ENCODE assay signal across 9 mouse cellular contexts in the genomic region with DNA sequence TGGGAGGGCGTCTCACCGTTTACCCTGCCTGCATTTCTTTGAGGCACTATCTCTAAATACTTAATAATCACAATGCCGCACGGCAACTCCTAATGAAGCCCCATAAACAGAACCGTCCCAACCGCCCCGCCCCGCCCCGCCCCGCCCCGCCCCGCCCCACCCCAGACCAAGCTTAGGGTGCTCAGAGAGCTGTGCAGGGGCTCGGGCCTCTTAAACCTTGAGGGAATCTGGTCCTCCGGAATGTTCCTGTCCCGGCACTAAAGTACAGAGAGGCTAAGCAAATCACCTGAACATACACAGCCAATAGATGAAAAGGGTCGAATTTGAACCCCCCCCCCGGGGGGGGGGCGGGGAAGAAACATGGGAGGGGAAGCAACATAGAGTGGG.
DNase-seq lines count a peak whose midpoint lies in the region; ATAC-seq and TF ChIP-seq lines count a peak whose summit lies in the region.
"Had no signal": no experiment of that assay in that cellular context is flagged by ENCODE, and none has a peak within 500 bp of the region (broad histone marks: within the 10 kb centered on the region; RNA-seq: fewer than 3 reads in every experiment).

No protein-coding gene starts in this region.

- H3K27ac ChIP-seq in heart, embryonic 16.5 days (ENCODE audit: low read length) = no peak overlapping the region
- no peak overlapping the region for H3K27ac ChIP-seq in embryonic facial prominence, embryonic 10.5 days (replicated peaks)
- H3K27ac ChIP-seq in forebrain, embryonic 14.5 days (ENCODE audit: low read depth, low read length) = no peak overlapping the region
- no peak overlapping the region for H3K27ac ChIP-seq in limb, embryonic 13.5 days
- H3K27ac ChIP-seq in layer of hippocampus, adult 2 months = no peak overlapping the region

- H3K4me3 ChIP-seq in heart, embryonic 16.5 days (ENCODE audit: low read length) = peak overlapping the region; percentile 38
- H3K4me3 ChIP-seq in embryonic facial prominence, embryonic 10.5 days = peak overlapping the region; percentile 48
- H3K4me3 ChIP-seq in forebrain, embryonic 14.5 days (ENCODE audit: low read depth, low read length) = no peak overlapping the region
- H3K4me3 ChIP-seq in limb, embryonic 13.5 days = 0 out of 2 replicates have a peak overlapping the region, but pooled peaks have one; percentile 14
- no peak overlapping the region; the same call in 1 of the 2 replicates for H3K4me3 ChIP-seq in layer of hippocampus, adult 2 months

- TF ChIP-seq CTCF in layer of hippocampus, adult 2 months (conservative IDR thresholded peaks at IDR 0.05) = no peak

- H3K9me3 ChIP-seq in heart, embryonic 16.5 days (replicated peaks; ENCODE audit: control insufficient read depth, low read length) = no peaks in the 10 kb centered on the region
- H3K9me3 ChIP-seq in embryonic facial prominence, embryonic 10.5 days = no peaks in the 10 kb centered on the region
- H3K9me3 ChIP-seq in forebrain, embryonic 14.5 days (replicated peaks; ENCODE audit: control insufficient read depth, low read length) = no peaks in the 10 kb centered on the region
- H3K9me3 ChIP-seq in limb, embryonic 13.5 days = no peaks in the 10 kb centered on the region

- H3K4me1 ChIP-seq in heart, embryonic 16.5 days (ENCODE audit: control insufficient read depth, insufficient read depth, low read length) = peaks cover 6% of the 10 kb centered on the region; the same call in 1 of the 2 replicates
- H3K4me1 ChIP-seq in embryonic facial prominence, embryonic 10.5 days = peaks cover 49% of the 10 kb centered on the region
- no peaks in the 10 kb centered on the region; the same call in 1 of the 2 replicates for H3K4me1 ChIP-seq in forebrain, embryonic 14.5 days (ENCODE audit: control insufficient read depth, insufficient read depth, low read length)
- peaks cover 48% of the 10 kb centered on the region for H3K4me1 ChIP-seq in limb, embryonic 13.5 days

- ATAC-seq in heart, embryonic 16.5 days (replicated peaks; ENCODE audit: extremely low read depth, insufficient read depth, low FRiP score) = no peak
- ATAC-seq in forebrain, embryonic 14.5 days = no peak
- peak; percentile 26; the same call in 1 of the 2 replicates for ATAC-seq in limb, embryonic 13.5 days (ENCODE audit: low FRiP score, low read depth)
- no peak for ATAC-seq in erythroblast, adult 5-6 weeks (replicated peaks; ENCODE audit: low FRiP score, poor library complexity, severe bottlenecking)

- H3K4me2 ChIP-seq in heart, embryonic 16.5 days (ENCODE audit: low read depth, low read length) = peak overlapping the region; percentile 67
- peak overlapping the region; percentile 0; the same call in 1 of the 2 replicates for H3K4me2 ChIP-seq in forebrain, embryonic 14.5 days (ENCODE audit: low read length)
- peak overlapping the region; percentile 55 for H3K4me2 ChIP-seq in limb, embryonic 13.5 days (replicated peaks)

- 5% methylated on average over 18 of the region's 18 CpGs for WGBS in heart, embryonic 16.5 days
- 3% methylated on average over 18 of the region's 18 CpGs for WGBS in embryonic facial prominence, embryonic 10.5 days
- 2% methylated on average over 18 of the region's 18 CpGs for WGBS in forebrain, embryonic 14.5 days
- 2% methylated on average over 18 of the region's 18 CpGs for WGBS in limb, embryonic 13.5 days

- H3K36me3 ChIP-seq in heart, embryonic 16.5 days (ENCODE audit: control insufficient read depth, insufficient read depth) = no peaks in the 10 kb centered on the region
- no peaks in the 10 kb centered on the region for H3K36me3 ChIP-seq in embryonic facial prominence, embryonic 10.5 days (replicated peaks)
- no peaks in the 10 kb centered on the region for H3K36me3 ChIP-seq in forebrain, embryonic 14.5 days (ENCODE audit: control insufficient read depth, insufficient read depth, low read length)
- no peaks in the 10 kb centered on the region for H3K36me3 ChIP-seq in limb, embryonic 13.5 days

- no peak overlapping the region; the same call in 1 of the 2 replicates for H3K9ac ChIP-seq in heart, embryonic 16.5 days (ENCODE audit: low read length)
- H3K9ac ChIP-seq in forebrain, embryonic 14.5 days (ENCODE audit: low read length) = no peak overlapping the region
- no peak overlapping the region for H3K9ac ChIP-seq in limb, embryonic 13.5 days

- no peak for DNase-seq in heart, adult 18-20 months
- no peak for DNase-seq in embryonic facial prominence, embryonic 10.5 days (ENCODE audit: low spot score)
- no peak for DNase-seq in forebrain, embryonic 14.5 days (ENCODE audit: low spot score)
- DNase-seq in left cerebral cortex, postnatal 4 days = no peak
- DNase-seq in layer of hippocampus, adult 2 months (ENCODE audit: low spot score in 2 of 2) = no peak
- DNase-seq: kidney, adult 9 months had no signal

- intact Hi-C loops in left cerebral cortex, postnatal 4 days (cut with DNase I) = no loop called here

- H3K27me3 ChIP-seq in heart, embryonic 16.5 days (ENCODE audit: control insufficient read depth, insufficient read depth, low read length) = peaks cover 4% of the 10 kb centered on the region; the same call in 1 of the 2 replicates
- H3K27me3 ChIP-seq in embryonic facial prominence, embryonic 10.5 days (replicated peaks; ENCODE audit: low read depth, poor library complexity, severe bottlenecking) = peaks cover 41% of the 10 kb centered on the region
- no peaks in the 10 kb centered on the region for H3K27me3 ChIP-seq in forebrain, embryonic 14.5 days (replicated peaks; ENCODE audit: control insufficient read depth, insufficient read depth, low read length)
- H3K27me3 ChIP-seq in limb, embryonic 13.5 days = 0 out of 2 replicates have a peak, but pooled peaks cover 8% of the 10 kb centered on the region

Comparison
In these comparisons a context has a peak if more than half of its experiments do, and no peak if none do; other contexts are left out.
1. H3K4me2 ChIP-seq: peak in every context shown above with its lines; median percentile 67 in heart, embryonic 16.5 days; 55 in limb, embryonic 13.5 days; 0 in forebrain, embryonic 14.5 days.
2. H3K4me3 ChIP-seq: peak in heart, embryonic 16.5 days (single experiment), embryonic facial prominence, embryonic 10.5 days (single experiment) and limb, embryonic 13.5 days (single experiment); none in forebrain, embryonic 14.5 days (single experiment) and layer of hippocampus, adult 2 months (single experiment).